Comparison of ENCODE assay signal across 21 mouse cellular contexts in the genomic region with DNA sequence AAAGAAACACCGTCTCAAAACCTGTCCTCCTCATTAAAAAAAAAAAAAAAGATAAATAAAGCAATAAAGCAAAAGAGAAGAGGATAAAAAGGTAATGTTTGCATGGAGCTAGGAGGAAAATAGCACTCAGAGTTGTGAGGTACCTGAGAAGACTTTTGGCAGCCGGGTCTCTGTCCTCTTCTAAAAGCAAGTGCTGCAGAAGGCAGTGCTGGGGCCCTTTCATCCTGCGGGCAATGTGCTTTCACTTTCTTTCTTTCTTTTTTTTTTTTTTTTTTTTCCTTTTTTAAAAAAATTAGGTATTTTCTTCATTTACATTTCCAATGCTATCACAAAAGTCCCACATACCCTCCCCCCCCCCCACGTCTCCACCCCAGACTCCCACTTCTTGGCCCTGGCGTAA. TPM values are rescaled to one million over a fixed set of nuclear protein-coding genes. Genes with fewer than 3 reads are reported as not detected.
"Had no signal": no experiment of that assay in that cellular context is flagged by ENCODE, and none has a peak within 500 bp of the region (broad histone marks: within the 10 kb centered on the region; RNA-seq: fewer than 3 reads in every experiment).

A gene (minus strand): TSS at position 193 of the 400 bp plus-strand sequence.

- H3K27me3 ChIP-seq: limb, embryonic 12.5 days; liver, embryonic 13.5 days; lung, embryonic 15.5 days; midbrain, embryonic 15.5 days; neural tube, embryonic 13.5 days had no signal

- H3K4me1 ChIP-seq: limb, embryonic 12.5 days; liver, embryonic 13.5 days; lung, embryonic 15.5 days; megakaryocyte, embryonic 14.5 days; midbrain, embryonic 15.5 days; neural tube, embryonic 13.5 days had no signal

- H3K4me3 ChIP-seq: layer of hippocampus, adult 2 months; left cerebral cortex, adult 2 months; limb, embryonic 12.5 days; liver, embryonic 13.5 days; lung, embryonic 15.5 days; megakaryocyte, embryonic 14.5 days; midbrain, embryonic 15.5 days; neural tube, embryonic 13.5 days had no signal

- H3K9me3 ChIP-seq: limb, embryonic 12.5 days; liver, embryonic 13.5 days; lung, embryonic 15.5 days; megakaryocyte, embryonic 14.5 days; midbrain, embryonic 15.5 days; neural tube, embryonic 13.5 days had no signal

- DNase-seq: kidney, adult 8-10 months; kidney, postnatal 4 days; liver; liver, embryonic 13.5 days; liver, postnatal 0 days; lung, postnatal 14 days; right cerebral cortex, postnatal 14 days had no signal

- H3K36me3 ChIP-seq: limb, embryonic 12.5 days; liver, embryonic 13.5 days; lung, embryonic 15.5 days; midbrain, embryonic 15.5 days; neural tube, embryonic 13.5 days had no signal

- H3K4me2 ChIP-seq: limb, embryonic 12.5 days; liver, embryonic 13.5 days; lung, embryonic 15.5 days; midbrain, embryonic 11.5 days; midbrain, embryonic 15.5 days; neural tube, embryonic 13.5 days had no signal

- ATAC-seq: intestine, postnatal 0 days; liver, postnatal 0 days; midbrain, embryonic 15.5 days had no signal

- H3K27ac ChIP-seq: kidney, postnatal 0 days; layer of hippocampus, adult 2 months; left cerebral cortex, adult 2 months; limb, embryonic 12.5 days; liver, embryonic 13.5 days; lung, embryonic 15.5 days; macrophage; midbrain, embryonic 15.5 days; neural tube, embryonic 13.5 days had no signal

- H3K9ac ChIP-seq: limb, embryonic 12.5 days; liver, embryonic 13.5 days; liver, postnatal 0 days; lung, embryonic 15.5 days; midbrain, embryonic 15.5 days; neural tube, embryonic 13.5 days had no signal

RNA-seq across cellular contexts. Expression of the gene that starts here (rescaled TPM):
- total RNA-seq: layer of hippocampus, adult 2 months; layer of hippocampus, postnatal 14 days; left cerebral cortex, adult 2 months; left cerebral cortex, postnatal 14 days had no signal
- polyA plus RNA-seq: kidney, postnatal 0 days; limb, embryonic 12.5 days; liver, embryonic 13.5 days; lung, embryonic 15.5 days; midbrain, embryonic 11.5 days; midbrain, embryonic 15.5 days; neural tube, embryonic 13.5 days; stomach, embryonic 14.5 days had no signal
